Mouse (Mus musculus): ENCODE measurements at regions not wholly inside any gene's neighbourhood (a gene's known extent, or its start where the extent isn't known, plus 50 kb on each side); places are given as distances from the start of the nearest gene placed in this dataset.

DNA sequence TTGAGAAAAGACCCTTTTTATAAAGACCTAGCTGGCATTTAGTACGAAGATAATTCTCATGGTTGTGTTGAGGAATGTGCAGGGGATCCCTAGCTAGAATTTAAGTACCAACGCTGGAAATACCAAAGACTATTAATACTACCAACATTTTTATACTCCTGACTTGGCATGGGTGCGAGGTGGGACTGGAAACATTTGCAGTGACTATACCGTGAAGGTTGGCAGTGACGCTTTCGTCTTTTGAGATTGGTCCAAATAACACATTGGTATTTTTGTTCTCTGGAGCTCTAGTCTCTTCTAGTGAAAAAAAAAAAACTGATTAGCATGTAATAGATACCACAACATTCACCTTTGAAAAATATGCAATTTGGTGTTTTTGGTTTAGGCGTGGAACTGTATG is 213.7 kb downstream of the Dusp6 start:
- Histone ChIP-seq H3K9me3 (replicated peaks) (peaks cover 19% of the 10 kb centered on the region), H3K4me3 (ENCODE audit: low read depth, low read length) (no peak overlapping the region), H3K4me1 (ENCODE audit: insufficient read depth, low read depth, low read length) (no peaks in the 10 kb centered on the region), H3K36me3 (replicated peaks) (no peaks in the 10 kb centered on the region), H3K27me3 (ENCODE audit: insufficient read depth, low read length) (no peaks in the 10 kb centered on the region)
- no peak for ATAC-seq (ENCODE audit: extremely low read depth, insufficient number of reproducible peaks, low FRiP score, poor library complexity, severe bottlenecking)
- DNase-seq (ENCODE audit: low spot score): no peak
- TF ChIP-seq GATA2 (IDR thresholded peaks at IDR 0.05; ENCODE audit: borderline replicate concordance, low read depth, low read length): no peak
- no peak for TF ChIP-seq TAL1 (conservative IDR thresholded peaks at IDR 0.05; ENCODE audit: low read depth, low read length)
- TF ChIP-seq GATA1 (IDR thresholded peaks at IDR 0.05; ENCODE audit: borderline replicate concordance, low read length): no peak
- TF ChIP-seq CTCF (IDR thresholded peaks at IDR 0.05; ENCODE audit: low read depth, low read length): no peak
- no peak for TF ChIP-seq POLR2AphosphoS5 (IDR thresholded peaks at IDR 0.05; ENCODE audit: insufficient replicate concordance, low read depth, low read length)

DNA sequence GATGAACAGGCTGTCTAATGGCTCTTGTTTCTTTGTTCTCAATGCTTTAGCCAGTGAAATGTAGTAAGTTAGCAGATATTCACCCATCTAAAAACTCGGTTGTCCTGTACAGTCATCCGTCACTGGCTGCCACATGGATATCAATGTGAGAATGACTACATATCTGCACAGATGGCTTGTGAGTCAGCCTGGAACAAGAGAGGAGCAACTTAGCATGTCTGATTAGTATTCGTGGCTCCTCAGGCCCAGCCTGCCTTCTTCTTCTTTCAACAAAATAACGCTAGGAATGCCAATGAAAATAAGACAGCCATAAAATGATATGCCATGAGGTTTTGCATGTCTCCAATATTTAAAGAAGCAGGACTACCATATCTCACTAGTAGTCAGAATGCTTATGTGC is 217.5 kb downstream of the Dusp6 start:
- no peaks in the 10 kb centered on the region for H3K27me3 ChIP-seq (ENCODE audit: insufficient read depth, low read length)
- H3K4me3 ChIP-seq (ENCODE audit: low read depth, low read length): no peak overlapping the region
- no peaks in the 10 kb centered on the region for H3K4me1 ChIP-seq (ENCODE audit: insufficient read depth, low read depth, low read length)
- DNase-seq (ENCODE audit: low spot score): no peak
- no peak for TF ChIP-seq POLR2AphosphoS5 (IDR thresholded peaks at IDR 0.05; ENCODE audit: insufficient replicate concordance, low read depth, low read length)
- TF ChIP-seq GATA1 (IDR thresholded peaks at IDR 0.05; ENCODE audit: borderline replicate concordance, low read length): no peak
- TF ChIP-seq CTCF (IDR thresholded peaks at IDR 0.05; ENCODE audit: low read depth, low read length): no peak
- no peak for TF ChIP-seq TAL1 (conservative IDR thresholded peaks at IDR 0.05; ENCODE audit: low read depth, low read length)
- no peak for TF ChIP-seq GATA2 (IDR thresholded peaks at IDR 0.05; ENCODE audit: borderline replicate concordance, low read depth, low read length)
- ATAC-seq (ENCODE audit: extremely low read depth, insufficient number of reproducible peaks, low FRiP score, poor library complexity, severe bottlenecking): no peak
- H3K36me3 ChIP-seq (replicated peaks): no peaks in the 10 kb centered on the region
- peaks cover 28% of the 10 kb centered on the region for H3K9me3 ChIP-seq (replicated peaks)

DNA sequence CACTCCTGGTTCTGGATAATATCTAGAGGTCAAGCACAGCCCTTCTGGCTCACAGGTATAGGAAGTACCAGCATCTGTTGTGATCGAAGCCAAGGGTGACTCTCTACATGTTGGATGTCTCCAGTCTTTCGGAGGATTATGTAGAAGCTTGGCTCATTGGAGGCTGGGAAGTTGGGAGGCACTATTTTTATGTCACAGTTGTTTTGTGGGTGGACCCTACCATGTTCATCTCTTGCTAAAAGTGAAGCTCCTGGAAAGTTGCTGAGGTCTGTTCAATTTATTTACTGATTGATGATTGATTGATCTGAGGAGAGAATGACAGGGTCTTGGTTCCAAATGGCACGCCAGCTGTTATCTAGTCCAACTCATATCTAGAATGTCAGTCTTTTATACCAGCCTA is 219.0 kb downstream of the Dusp6 start:
- no peak for DNase-seq (ENCODE audit: low spot score)
- H3K27me3 ChIP-seq (ENCODE audit: insufficient read depth, low read length): no peaks in the 10 kb centered on the region
- H3K9me3 ChIP-seq (replicated peaks): peaks cover 32% of the 10 kb centered on the region
- no peaks in the 10 kb centered on the region for H3K36me3 ChIP-seq (replicated peaks)
- ATAC-seq (ENCODE audit: extremely low read depth, insufficient number of reproducible peaks, low FRiP score, poor library complexity, severe bottlenecking): no peak
- no peak overlapping the region for H3K4me3 ChIP-seq (ENCODE audit: low read depth, low read length)
- no peaks in the 10 kb centered on the region for H3K4me1 ChIP-seq (ENCODE audit: insufficient read depth, low read depth, low read length)
- no peak for TF ChIP-seq TAL1 (conservative IDR thresholded peaks at IDR 0.05; ENCODE audit: low read depth, low read length)

DNA sequence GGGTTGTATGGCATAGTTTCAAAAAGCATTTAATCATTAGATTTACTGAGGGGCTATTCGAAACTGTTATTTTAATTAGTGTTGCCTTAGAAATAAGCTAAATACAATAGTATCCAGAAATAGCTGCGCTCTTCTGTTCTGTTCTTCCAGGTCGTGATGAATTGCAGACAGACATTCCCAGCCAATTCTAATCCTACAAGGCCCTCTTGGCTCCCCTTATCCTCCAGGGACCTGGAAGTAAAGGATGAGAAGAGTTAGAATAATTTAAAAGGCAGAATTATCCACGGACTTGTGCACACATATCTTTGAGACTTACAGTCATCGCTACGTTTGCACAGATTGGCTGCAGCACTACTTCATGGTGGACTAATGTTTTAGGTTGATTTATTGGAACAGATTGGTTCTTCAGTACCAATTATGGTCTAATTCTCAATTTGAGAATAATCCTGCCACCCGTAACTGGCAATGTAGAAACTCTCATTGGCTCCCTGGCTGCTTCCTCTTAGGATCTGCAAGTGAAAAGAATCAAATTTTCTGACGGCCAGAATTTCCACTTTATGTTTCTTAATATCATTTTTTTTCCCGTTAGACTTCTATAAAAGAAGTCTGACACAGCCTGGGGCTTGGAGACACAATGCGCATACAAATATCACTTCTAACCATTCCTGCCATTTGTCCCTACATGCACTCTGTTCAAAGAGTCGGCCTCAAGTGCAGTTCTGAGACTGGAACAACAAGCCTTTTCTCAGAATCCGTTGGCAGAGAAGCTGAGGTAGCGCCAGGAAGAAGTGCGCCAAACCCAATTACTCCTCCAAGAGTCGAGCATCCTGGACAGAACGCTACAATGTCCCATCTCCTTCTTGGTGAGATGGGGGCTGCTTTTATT is 225.4 kb downstream of the Dusp6 start:
- no peaks in the 10 kb centered on the region for H3K27me3 ChIP-seq (ENCODE audit: insufficient read depth, low read length)
- H3K9me3 ChIP-seq (replicated peaks): peaks cover 36% of the 10 kb centered on the region
- no peak for TF ChIP-seq POLR2AphosphoS5 (IDR thresholded peaks at IDR 0.05; ENCODE audit: insufficient replicate concordance, low read depth, low read length)
- no peak for TF ChIP-seq CTCF (IDR thresholded peaks at IDR 0.05; ENCODE audit: low read depth, low read length)
- no peak for TF ChIP-seq GATA2 (IDR thresholded peaks at IDR 0.05; ENCODE audit: borderline replicate concordance, low read depth, low read length)
- no peak for TF ChIP-seq TAL1 (conservative IDR thresholded peaks at IDR 0.05; ENCODE audit: low read depth, low read length)
- TF ChIP-seq GATA1 (IDR thresholded peaks at IDR 0.05; ENCODE audit: borderline replicate concordance, low read length): no peak
- ATAC-seq (ENCODE audit: extremely low read depth, insufficient number of reproducible peaks, low FRiP score, poor library complexity, severe bottlenecking): no peak
- no peaks in the 10 kb centered on the region for H3K4me1 ChIP-seq (ENCODE audit: insufficient read depth, low read depth, low read length)
- no peak overlapping the region for H3K4me3 ChIP-seq (ENCODE audit: low read depth, low read length)
- H3K36me3 ChIP-seq (replicated peaks): no peaks in the 10 kb centered on the region
- no peak for DNase-seq (ENCODE audit: low spot score)

DNA sequence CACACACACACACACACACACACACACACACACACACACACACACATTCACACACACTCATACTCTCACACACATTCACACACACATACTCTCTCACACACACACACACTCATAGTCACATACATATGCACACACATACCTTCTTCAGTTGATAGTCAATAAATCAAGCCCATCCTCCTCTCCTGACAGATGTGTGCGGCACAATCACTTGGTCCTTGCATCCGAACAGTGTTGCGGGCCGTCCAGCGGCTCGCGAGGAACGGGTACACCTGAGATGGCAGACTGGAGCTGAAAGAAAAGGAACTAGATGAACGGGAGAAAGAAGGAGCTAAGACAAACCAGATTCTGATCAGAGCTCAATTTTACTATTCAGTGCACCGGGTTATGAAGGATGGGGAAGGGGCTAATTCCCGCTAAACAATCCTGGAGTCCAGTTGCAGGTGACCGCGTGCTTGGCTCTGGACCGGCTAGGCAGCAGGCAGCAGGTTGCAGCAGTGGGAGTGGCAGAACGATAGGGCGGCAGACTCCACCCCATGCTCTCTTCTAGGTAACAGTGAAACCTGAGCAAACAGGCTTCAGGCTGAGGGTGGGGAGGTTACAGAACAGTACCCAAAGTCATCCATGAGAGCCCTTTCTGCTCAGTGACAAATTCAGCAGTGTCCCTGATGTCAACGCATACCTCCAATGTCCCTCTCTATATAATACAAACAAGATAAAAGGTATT is 247.8 kb downstream of the Csl start:
- ATAC-seq (ENCODE audit: extremely low read depth, insufficient number of reproducible peaks, low FRiP score, poor library complexity, severe bottlenecking) (no peak), DNase-seq (ENCODE audit: low spot score) (no peak)
- Histone ChIP-seq H3K4me3 (ENCODE audit: low read depth, low read length) (no peak overlapping the region), H3K9me3 (replicated peaks) (peaks cover 21% of the 10 kb centered on the region), H3K36me3 (replicated peaks) (no peaks in the 10 kb centered on the region), H3K27me3 (ENCODE audit: insufficient read depth, low read length) (no peaks in the 10 kb centered on the region), H3K4me1 (ENCODE audit: insufficient read depth, low read depth, low read length) (no peaks in the 10 kb centered on the region)
- TF ChIP-seq TAL1 (conservative IDR thresholded peaks at IDR 0.05; ENCODE audit: low read depth, low read length) (no peak), CTCF (IDR thresholded peaks at IDR 0.05; ENCODE audit: low read depth, low read length) (no peak), GATA2 (IDR thresholded peaks at IDR 0.05; ENCODE audit: borderline replicate concordance, low read depth, low read length) (no peak), GATA1 (IDR thresholded peaks at IDR 0.05; ENCODE audit: borderline replicate concordance, low read length) (no peak), POLR2AphosphoS5 (IDR thresholded peaks at IDR 0.05; ENCODE audit: insufficient replicate concordance, low read depth, low read length) (no peak)

DNA sequence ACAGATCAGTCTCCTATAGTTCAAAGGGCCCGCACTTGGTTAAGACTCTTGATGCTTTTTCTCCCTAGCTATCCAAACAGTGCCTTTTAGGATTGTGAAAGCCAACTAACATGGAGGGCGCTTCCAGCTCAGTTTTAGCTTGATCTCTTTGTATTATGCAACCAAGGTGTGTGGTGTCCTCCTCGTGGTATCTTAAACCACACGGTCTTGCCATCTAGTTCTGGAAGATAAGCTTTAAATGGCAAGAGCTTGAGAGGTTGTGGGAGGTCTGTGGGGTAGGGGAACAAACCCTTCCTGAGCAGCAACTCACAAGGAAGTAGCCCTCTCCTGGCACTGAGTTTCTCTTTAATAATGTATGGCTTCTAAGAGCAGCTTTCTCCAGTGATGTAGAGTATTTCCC is 241.5 kb downstream of the Csl start:
- Histone ChIP-seq H3K9me3 (replicated peaks) (peaks cover 24% of the 10 kb centered on the region), H3K4me1 (ENCODE audit: insufficient read depth, low read depth, low read length) (no peaks in the 10 kb centered on the region), H3K36me3 (replicated peaks) (no peaks in the 10 kb centered on the region), H3K4me3 (ENCODE audit: low read depth, low read length) (no peak overlapping the region), H3K27me3 (ENCODE audit: insufficient read depth, low read length) (no peaks in the 10 kb centered on the region)
- TF ChIP-seq TAL1 (conservative IDR thresholded peaks at IDR 0.05; ENCODE audit: low read depth, low read length) (no peak), POLR2AphosphoS5 (IDR thresholded peaks at IDR 0.05; ENCODE audit: insufficient replicate concordance, low read depth, low read length) (no peak), GATA1 (IDR thresholded peaks at IDR 0.05; ENCODE audit: borderline replicate concordance, low read length) (no peak), GATA2 (IDR thresholded peaks at IDR 0.05; ENCODE audit: borderline replicate concordance, low read depth, low read length) (no peak), CTCF (IDR thresholded peaks at IDR 0.05; ENCODE audit: low read depth, low read length) (no peak)
- no peak for ATAC-seq (ENCODE audit: extremely low read depth, insufficient number of reproducible peaks, low FRiP score, poor library complexity, severe bottlenecking)
- no peak for DNase-seq (ENCODE audit: low spot score)
